Mouse (Mus musculus) spleen, adult 2 months (tissue): Measurements from ENCODE around the gene Nek6. TPM values are rescaled to one million over a fixed set of nuclear protein-coding genes. Genes with fewer than 3 reads are reported as not detected.

Experiments
- DNase-seq, 2 experiments: peaks; one replicate each; pipeline versions ENCODE4 v3.0.0 to v3.0.0-alpha.2; 2012 to 2021; ENCODE audit warnings: low spot score in 2 of 2, low read depth in 1 of 2
- H3K27ac ChIP-seq: fragments of 200-500 bp; 2 replicates; pipeline ENCODE4 v1.5.1; 2012; ENCODE audit warnings: low read length, inconsistent platforms; ENCODE audit not compliant: insufficient read depth
- H3K27me3 ChIP-seq: fragments of 200-500 bp; 2 replicates; pipeline ENCODE4 v1.6.1; 2012; ENCODE audit warnings: mild to moderate bottlenecking, moderate library complexity, low read length, inconsistent platforms; ENCODE audit not compliant: control insufficient read depth, insufficient read depth
- H3K36me3 ChIP-seq: fragments of 200-500 bp; 2 replicates; pipeline ENCODE4 v1.6.1; 2012; ENCODE audit warnings: mild to moderate bottlenecking, low read length, inconsistent platforms; ENCODE audit not compliant: control insufficient read depth, insufficient read depth
- H3K4me1 ChIP-seq: fragments of 200-500 bp; 2 replicates; pipeline ENCODE4 v1.6.1; 2011; ENCODE audit warnings: inconsistent platforms; ENCODE audit not compliant: control insufficient read depth, insufficient read depth, insufficient read length
- H3K4me3 ChIP-seq: fragments of 200-500 bp; 2 replicates; pipeline ENCODE4 v1.5.1; 2011; ENCODE audit warnings: mild to moderate bottlenecking, inconsistent platforms; ENCODE audit not compliant: insufficient read depth, insufficient read length; ENCODE audit errors: extremely low read depth
- CTCF ChIP-seq: fragments of 200-500 bp; IDR thresholded peaks from 2 replicates; pipeline ENCODE4 v1.5.1; 2011; ENCODE audit warnings: mild to moderate bottlenecking, inconsistent platforms; ENCODE audit not compliant: insufficient read depth, insufficient read length, insufficient replicate concordance; ENCODE audit errors: extremely low read depth
- POLR2A ChIP-seq: fragments of 200-500 bp; IDR thresholded peaks from 2 replicates; pipeline ENCODE4 v1.6.1; 2011; ENCODE audit warnings: low read depth, low read length, inconsistent platforms
- WGBS: fragments of 180-500 bp; shearing (Covaris S2); methylation state at CpG from one replicate; pipeline ENCODE4 v1.1.7; 2018; 5-methylcytosine and 5-hydroxymethylcytosine counted together
- polyA plus RNA-seq: library from polyadenylated mRNA; depleted of rRNA; stranded (reverse); fragments of >200 nt; gene quantifications from 2 replicates; pipeline ENCODE4 v1.2.3, GENCODE M21; 2012; rRNA removed

Nek6 gene
- polyA plus RNA-seq, result 9.4 and 10.0 TPM in 2 replicates

- 2% methylated on average over 65 of the region's 90 CpGs for WGBS
- peak in 1 of 2 experiments; percentile 41 for DNase-seq
Observed at GRCm38 (mm10) chr2:38511487-38512307, at the start of gene Nek6. TSS of gene Nek6 (plus strand) at chr2:38511643.

GRCm38 (mm10) chr2:38462323-38462722 lies 49.1 kb upstream of the Nek6 start:
- no peak for TF ChIP-seq CTCF
- no peak overlapping the region for H3K27ac ChIP-seq
- H3K4me3 ChIP-seq, result no peak overlapping the region
- H3K36me3 ChIP-seq, result no peaks in the 10 kb centered on the region
- no peak for DNase-seq
- WGBS, result 78% methylated on average over 3 of the region's 3 CpGs
- H3K4me1 ChIP-seq, result no peaks in the 10 kb centered on the region
- no peaks in the 10 kb centered on the region for H3K27me3 ChIP-seq

More at GRCm38 (mm10) chr2:38511487-38512307, at the start of gene Nek6:
- TF ChIP-seq CTCF (no peak), POLR2A (no peak)
- peaks cover 9% of the 10 kb centered on the region for H3K4me1 ChIP-seq
- H3K27ac ChIP-seq, result peak within 1 kb of the TSS; percentile 50; the same call in 1 of the 2 replicates
- H3K36me3 ChIP-seq, result no peaks in the 10 kb centered on the region
- peak within 1 kb of the TSS; percentile 77 for H3K4me3 ChIP-seq
- 0 out of 2 replicates have a peak, but pooled peaks cover 5% of the 10 kb centered on the region for H3K27me3 ChIP-seq

GRCm38 (mm10) chr2:38468845-38469244 lies 42.6 kb upstream of the Nek6 start:
- Histone ChIP-seq H3K36me3 (no peaks in the 10 kb centered on the region), H3K4me1 (no peaks in the 10 kb centered on the region), H3K27ac (no peak overlapping the region), H3K4me3 (no peak overlapping the region), H3K27me3 (no peaks in the 10 kb centered on the region)
- TF ChIP-seq POLR2A, result no peak
- no peak for TF ChIP-seq CTCF
- no peak for DNase-seq
- WGBS, result 86% methylated on average over 4 of the region's 4 CpGs

- no peak for TF ChIP-seq POLR2A
- TF ChIP-seq CTCF, result no peak
- Histone ChIP-seq H3K4me1 (no peaks in the 10 kb centered on the region), H3K27me3 (no peaks in the 10 kb centered on the region), H3K36me3 (no peaks in the 10 kb centered on the region), H3K4me3 (no peak overlapping the region), H3K27ac (no peak overlapping the region)
- 24% methylated on average over 5 of the region's 5 CpGs for WGBS
- DNase-seq, result no peak
Observed at GRCm38 (mm10) chr2:38471745-38472144, 39.7 kb upstream of the Nek6 start.

- Histone ChIP-seq H3K27me3 (no peaks in the 10 kb centered on the region), H3K4me1 (no peaks in the 10 kb centered on the region), H3K4me3 (no peak overlapping the region), H3K27ac (no peak overlapping the region), H3K36me3 (no peaks in the 10 kb centered on the region)
- DNase-seq, result no peak
- no peak for TF ChIP-seq CTCF
Observed at GRCm38 (mm10) chr2:38472829-38473228, 38.6 kb upstream of the Nek6 start.

- Histone ChIP-seq H3K36me3 (no peaks in the 10 kb centered on the region), H3K27me3 (no peaks in the 10 kb centered on the region), H3K4me3 (no peak overlapping the region), H3K27ac (no peak overlapping the region), H3K4me1 (no peaks in the 10 kb centered on the region; the same call in 1 of the 2 replicates)
- no peak for DNase-seq
- 83% methylated on average over 9 of the region's 9 CpGs for WGBS
- TF ChIP-seq CTCF, result no peak
- TF ChIP-seq POLR2A, result no peak
Observed at GRCm38 (mm10) chr2:38476871-38477496, 34.5 kb upstream of the Nek6 start.

GRCm38 (mm10) chr2:38477497-38477873 lies 34.0 kb upstream of the Nek6 start:
- H3K27ac ChIP-seq, result no peak overlapping the region
- H3K4me1 ChIP-seq, result no peaks in the 10 kb centered on the region; the same call in 1 of the 2 replicates
- no peak for TF ChIP-seq POLR2A
- no peak for TF ChIP-seq CTCF
- DNase-seq, result no peak
- 92% methylated on average over 9 of the region's 9 CpGs for WGBS
- H3K36me3 ChIP-seq, result no peaks in the 10 kb centered on the region
- H3K27me3 ChIP-seq, result no peaks in the 10 kb centered on the region
- no peak overlapping the region for H3K4me3 ChIP-seq
